Comparison of ENCODE assay signal across 8 mouse cellular contexts in the genomic region with DNA sequence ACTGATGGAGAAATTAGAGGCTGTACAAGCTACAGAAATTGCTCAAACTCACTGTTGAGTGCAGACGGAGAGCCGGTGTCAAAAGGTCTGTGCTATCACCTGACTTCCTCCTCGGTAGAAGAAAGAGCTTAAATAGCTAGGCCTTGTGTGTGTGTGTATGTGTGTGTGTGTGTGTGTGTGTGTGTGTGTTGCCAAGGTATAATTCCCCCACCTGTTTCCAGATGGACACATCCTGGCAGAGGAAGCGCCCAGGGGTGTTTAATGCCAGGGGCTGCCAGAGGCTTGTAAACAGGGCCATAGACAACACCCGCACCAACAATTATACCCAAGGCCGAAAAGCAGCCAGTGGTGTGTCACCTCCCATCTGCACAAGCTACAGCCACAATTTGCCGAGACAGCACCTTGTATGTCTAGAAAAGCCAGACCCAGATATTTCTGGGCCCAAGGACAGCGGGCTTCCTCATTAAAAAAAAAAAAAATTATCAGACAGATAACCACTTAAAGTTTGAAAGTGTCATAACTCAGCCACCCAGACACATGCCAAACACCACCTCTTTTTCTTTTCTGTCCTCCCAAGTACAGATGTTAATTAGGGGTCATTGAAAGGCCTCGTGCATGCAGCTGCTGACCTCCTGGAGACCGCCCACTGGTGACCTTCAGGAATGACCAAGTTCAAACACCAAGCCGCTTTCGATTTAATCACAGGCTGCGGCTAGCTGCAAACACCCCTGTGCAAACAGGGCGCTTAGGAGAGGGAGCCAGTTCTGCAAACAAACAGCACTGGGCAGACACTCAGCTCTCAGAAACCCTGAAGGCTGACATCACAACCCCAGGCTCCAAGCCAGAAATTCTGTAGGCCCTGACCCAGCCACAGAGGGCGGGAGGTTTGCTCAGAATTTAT.
DNase-seq lines count a peak whose midpoint lies in the region; ATAC-seq and TF ChIP-seq lines count a peak whose summit lies in the region.

No protein-coding gene starts in this region.

- H3K79me2 ChIP-seq in liver, adult 2 months (ENCODE audit: control insufficient read depth, insufficient read depth, low read length) = no peaks in the 10 kb centered on the region

- WGBS in hindbrain, postnatal 0 days = 63% methylated on average over 15 of the region's 15 CpGs
- WGBS in hindbrain, embryonic 14.5 days = 69% methylated on average over 15 of the region's 15 CpGs
- WGBS in liver, adult 2 months = 11% methylated on average over 15 of the region's 15 CpGs
- 15% methylated on average over 15 of the region's 15 CpGs for WGBS in small intestine, adult 2 months

- peak; percentile 56; the same call in 1 of the 2 replicates for ATAC-seq in hindbrain, postnatal 0 days
- ATAC-seq in hindbrain, embryonic 14.5 days (ENCODE audit: low FRiP score) = no peak
- ATAC-seq in megakaryocyte progenitor cell, adult 5-6 weeks (replicated peaks; ENCODE audit: poor library complexity) = no peak

- H3K4me1 ChIP-seq in hindbrain, postnatal 0 days (ENCODE audit: insufficient read depth, low read length) = no peaks in the 10 kb centered on the region
- no peaks in the 10 kb centered on the region for H3K4me1 ChIP-seq in hindbrain, embryonic 14.5 days (replicated peaks; ENCODE audit: control insufficient read depth, insufficient read depth, low read length)
- H3K4me1 ChIP-seq in liver, adult 2 months (ENCODE audit: control insufficient read depth, insufficient read depth, low read length) = peaks cover 9% of the 10 kb centered on the region
- H3K4me1 ChIP-seq in small intestine, adult 2 months (ENCODE audit: control insufficient read depth, insufficient read depth, insufficient read length, low read length) = peaks cover 23% of the 10 kb centered on the region

- H3K27ac ChIP-seq in hindbrain, postnatal 0 days = no peak overlapping the region
- no peak overlapping the region for H3K27ac ChIP-seq in hindbrain, embryonic 14.5 days
- peak overlapping the region; percentile 83 for H3K27ac ChIP-seq in liver, adult 2 months (replicated peaks; ENCODE audit: insufficient read depth, low read depth, low read length)
- peak overlapping the region; percentile 88 for H3K27ac ChIP-seq in small intestine, adult 2 months (ENCODE audit: insufficient read depth, low read depth, low read length)

- H3K9ac ChIP-seq in hindbrain, postnatal 0 days (replicated peaks; ENCODE audit: low read length) = no peak overlapping the region
- H3K9ac ChIP-seq in hindbrain, embryonic 14.5 days = no peak overlapping the region
- H3K9ac ChIP-seq in liver, adult 2 months (ENCODE audit: low read depth, low read length) = no peak overlapping the region

- H3K9me3 ChIP-seq in hindbrain, postnatal 0 days (ENCODE audit: low read length) = no peaks in the 10 kb centered on the region
- H3K9me3 ChIP-seq in hindbrain, embryonic 14.5 days (ENCODE audit: control insufficient read depth, low read length) = no peaks in the 10 kb centered on the region

- DNase-seq in hindbrain, postnatal 0 days (ENCODE audit: low spot score) = peak; percentile 31
- DNase-seq in hindbrain, embryonic 14.5 days (ENCODE audit: low spot score) = no peak
- peak; percentile 62 for DNase-seq in embryo, embryonic 10.5 days (ENCODE audit: low spot score)
- DNase-seq in induced T-regulatory cell, adult 2 months (ENCODE audit: low read depth) = peak; percentile 70
- DNase-seq in liver, adult 2 months (ENCODE audit: extremely low read depth, low read depth, low spot score) = peak; percentile 99
- DNase-seq in left cerebral cortex, adult 8-10 months (ENCODE audit: low spot score in 2 of 2) = no peak

- H3K27me3 ChIP-seq in hindbrain, postnatal 0 days (ENCODE audit: insufficient read depth, low read length) = no peaks in the 10 kb centered on the region
- H3K27me3 ChIP-seq in hindbrain, embryonic 14.5 days (ENCODE audit: control insufficient read depth, insufficient read depth, low read length) = no peaks in the 10 kb centered on the region
- H3K27me3 ChIP-seq in liver, adult 2 months (ENCODE audit: control insufficient read depth, insufficient read depth, low read length) = no peaks in the 10 kb centered on the region
- H3K27me3 ChIP-seq in small intestine, adult 2 months (ENCODE audit: control insufficient read depth, insufficient read depth, low read length) = no peaks in the 10 kb centered on the region

- no peaks in the 10 kb centered on the region for H3K36me3 ChIP-seq in hindbrain, postnatal 0 days (ENCODE audit: insufficient read depth, low read length)
- H3K36me3 ChIP-seq in hindbrain, embryonic 14.5 days (replicated peaks; ENCODE audit: control insufficient read depth, insufficient read depth) = no peaks in the 10 kb centered on the region
- H3K36me3 ChIP-seq in liver, adult 2 months (ENCODE audit: control insufficient read depth, insufficient read depth, low read length) = no peaks in the 10 kb centered on the region
- no peaks in the 10 kb centered on the region for H3K36me3 ChIP-seq in small intestine, adult 2 months (ENCODE audit: control insufficient read depth, insufficient read depth, low read length)

- TF ChIP-seq CTCF in hindbrain, postnatal 0 days (IDR thresholded peaks at IDR 0.05; ENCODE audit: low read depth) = no peak
- TF ChIP-seq CTCF in liver, adult 2 months (IDR thresholded peaks at IDR 0.05; ENCODE audit: low read depth, low read length) = no peak
- TF ChIP-seq CTCF in small intestine, adult 2 months (IDR thresholded peaks at IDR 0.05; ENCODE audit: extremely low read depth, insufficient read length, insufficient replicate concordance, low read depth, low read length) = 0 out of 2 replicates have a peak, but pooled peaks have one; percentile 7

- H3K4me3 ChIP-seq in hindbrain, postnatal 0 days (ENCODE audit: low read length) = no peak overlapping the region
- no peak overlapping the region for H3K4me3 ChIP-seq in hindbrain, embryonic 14.5 days (replicated peaks; ENCODE audit: low read length)
- no peak overlapping the region for H3K4me3 ChIP-seq in liver, adult 2 months (ENCODE audit: insufficient read depth, low read depth, low read length)
- no peak overlapping the region for H3K4me3 ChIP-seq in small intestine, adult 2 months (ENCODE audit: low read depth, low read length)

- no peak overlapping the region for H3K4me2 ChIP-seq in hindbrain, postnatal 0 days (ENCODE audit: low read depth, low read length)
- H3K4me2 ChIP-seq in hindbrain, embryonic 14.5 days (replicated peaks) = no peak overlapping the region

- no peak for TF ChIP-seq POLR2A in liver, adult 2 months (IDR thresholded peaks at IDR 0.05; ENCODE audit: extremely low read depth, insufficient read depth, low read length)
- no peak for TF ChIP-seq POLR2A in small intestine, adult 2 months (IDR thresholded peaks at IDR 0.05; ENCODE audit: low read depth, low read length)

Comparison
In these comparisons a context has a peak if more than half of its experiments do, and no peak if none do; other contexts are left out.
1. DNase-seq: peak in hindbrain, postnatal 0 days (single experiment), embryo, embryonic 10.5 days (single experiment), induced T-regulatory cell, adult 2 months (single experiment) and liver, adult 2 months (single experiment); none in hindbrain, embryonic 14.5 days (single experiment) and left cerebral cortex, adult 8-10 months (0 of 2).
2. H3K27ac ChIP-seq: peak in liver, adult 2 months (single experiment) and small intestine, adult 2 months (single experiment); none in hindbrain, postnatal 0 days (single experiment) and hindbrain, embryonic 14.5 days (single experiment).